Mouse (Mus musculus) intestine, embryonic 14.5 days (tissue): ENCODE data around the gene Tnpo3. TPM values are rescaled to one million over a fixed set of nuclear protein-coding genes. Genes with fewer than 3 reads are reported as not detected.

Experiments used
- ATAC-seq: fragments of 200-750 bp; cut with Nextera tagmentation; replicated peaks from 2 replicates; pipeline ENCODE4 v1.8.0; 2017; ENCODE audit warnings: low read depth, moderate number of reproducible peaks, moderate TSS enrichment, moderate library complexity; ENCODE audit not compliant: low FRiP score, low TSS enrichment
- DNase-seq: peaks from one replicate; pipeline ENCODE4 v3.0.0-alpha.2; 2018; ENCODE audit warnings: low spot score
- H3K27ac ChIP-seq: fragments of 300-500 bp; sonication (generic); 2 replicates; pipeline ENCODE4 v1.5.1; 2014; ENCODE audit warnings: low read depth, mild to moderate bottlenecking, control low read depth
- H3K27me3 ChIP-seq: fragments of 300-500 bp; sonication (generic); replicated peaks from 2 replicates; pipeline ENCODE4 v1.6.1; 2014; ENCODE audit warnings: low read length, control low read depth; ENCODE audit not compliant: control insufficient read depth, insufficient read depth
- H3K36me3 ChIP-seq: fragments of 300-500 bp; sonication (generic); 2 replicates; pipeline ENCODE4 v1.6.1; 2014; ENCODE audit warnings: low read length, control low read depth; ENCODE audit not compliant: control insufficient read depth, insufficient read depth
- H3K4me1 ChIP-seq: fragments of 300-500 bp; sonication (generic); replicated peaks from 2 replicates; pipeline ENCODE4 v1.6.1; 2014; ENCODE audit warnings: low read length, control low read depth, mixed read lengths; ENCODE audit not compliant: control insufficient read depth, insufficient read depth
- H3K4me2 ChIP-seq: fragments of 300-500 bp; sonication (generic); 2 replicates; pipeline ENCODE4 v1.6.1; 2014; ENCODE audit warnings: low read length
- H3K4me3 ChIP-seq: fragments of 300-500 bp; sonication (generic); 2 replicates; pipeline ENCODE4 v1.5.1; 2014; ENCODE audit warnings: low read depth, low read length, control low read depth, mixed read lengths
- H3K9ac ChIP-seq: fragments of 300-500 bp; sonication (generic); 2 replicates; pipeline ENCODE4 v1.6.1; 2014; ENCODE audit warnings: mild to moderate bottlenecking, low read length
- H3K9me3 ChIP-seq: fragments of 300-500 bp; sonication (generic); 2 replicates; pipeline ENCODE4 v1.6.1; 2016; ENCODE audit warnings: low read length, control low read depth; ENCODE audit not compliant: control insufficient read depth
- WGBS: fragments of 180-500 bp; shearing (Covaris S2); extraction: QIAGEN DNeasy Blood & Tissue Kit; methylation state at CpG from one replicate; pipeline ENCODE4 v1.1.7; 2014; 5-methylcytosine and 5-hydroxymethylcytosine counted together
- polyA plus RNA-seq: library from polyadenylated mRNA; unstranded; fragments of >200 nt; fragmentation: Nextera tagmentation; extraction: Ambion mirVana; gene quantifications from 2 replicates; pipeline ENCODE4 v1.2.1, GENCODE M21; 2014

Gene Tnpo3
- polyA plus RNA-seq, 1 experiment from 2014 or later: 91.2 TPM

DNA sequence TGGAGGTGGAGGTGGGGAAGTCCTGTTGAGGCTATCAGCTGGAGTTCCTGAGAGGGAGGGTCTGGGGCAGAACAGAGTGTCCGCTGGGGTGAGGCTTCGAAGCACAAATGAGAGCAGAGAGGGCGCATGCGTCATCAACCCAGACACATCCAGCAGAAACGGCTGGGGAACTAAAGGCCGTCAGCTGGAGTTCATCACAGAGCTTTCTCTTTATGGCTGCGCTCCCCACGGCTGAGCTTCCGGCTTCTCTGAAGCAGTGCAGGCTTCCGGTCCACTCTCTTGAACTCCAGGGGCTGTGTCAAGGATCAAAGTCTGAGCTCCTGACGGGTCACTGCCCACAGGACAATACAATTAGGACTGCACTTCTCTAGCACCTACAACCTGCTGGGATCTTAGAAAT, 96.4 kb downstream of the Tnpo3 start:
- no peak overlapping the region for H3K4me3 ChIP-seq
- no peaks in the 10 kb centered on the region for H3K36me3 ChIP-seq
- WGBS: under 1% methylated on average over 11 of the region's 11 CpGs
- H3K4me1 ChIP-seq: peaks cover 27% of the 10 kb centered on the region
- no peaks in the 10 kb centered on the region for H3K9me3 ChIP-seq
- DNase-seq: peak; percentile 78
- H3K27ac ChIP-seq: peak overlapping the region; percentile 84
- H3K4me2 ChIP-seq: peak overlapping the region; percentile 45
- ATAC-seq: peak; percentile 80
- no peaks in the 10 kb centered on the region for H3K27me3 ChIP-seq
- H3K9ac ChIP-seq: 0 out of 2 replicates have a peak overlapping the region, but pooled peaks have one; percentile 20

DNA sequence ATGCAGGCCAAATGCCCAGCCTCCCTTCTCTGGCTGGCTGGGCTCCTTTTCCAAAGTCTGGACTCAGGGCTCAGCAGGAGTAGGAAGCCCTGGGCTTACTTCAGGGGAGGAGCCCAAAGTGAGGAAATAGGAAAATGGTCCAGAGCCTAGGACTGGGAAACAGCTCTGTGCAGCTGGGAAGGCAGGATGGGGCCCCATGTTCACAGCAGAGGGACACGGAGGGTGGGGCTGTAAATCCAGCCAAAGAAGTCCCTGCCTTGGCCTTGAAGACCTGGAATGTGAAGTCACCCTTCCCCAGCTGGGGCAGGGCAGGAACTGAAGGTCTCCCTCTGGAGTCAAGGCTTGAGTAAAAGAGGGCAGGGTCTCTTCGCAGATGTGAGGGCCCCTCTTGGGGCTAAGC, 100.6 kb downstream of the Tnpo3 start:
- Histone ChIP-seq H3K9ac (no peak overlapping the region), H3K27me3 (no peaks in the 10 kb centered on the region), H3K36me3 (peaks cover 5% of the 10 kb centered on the region), H3K4me3 (no peak overlapping the region), H3K9me3 (no peaks in the 10 kb centered on the region), H3K4me1 (peaks cover 27% of the 10 kb centered on the region), H3K27ac (peak overlapping the region; percentile 60), H3K4me2 (no peak overlapping the region)
- WGBS: 31% methylated on average over 2 of the region's 2 CpGs
- ATAC-seq: 0 out of 2 replicates have a peak, but pooled peaks have one; percentile 9
- DNase-seq: no peak

DNA sequence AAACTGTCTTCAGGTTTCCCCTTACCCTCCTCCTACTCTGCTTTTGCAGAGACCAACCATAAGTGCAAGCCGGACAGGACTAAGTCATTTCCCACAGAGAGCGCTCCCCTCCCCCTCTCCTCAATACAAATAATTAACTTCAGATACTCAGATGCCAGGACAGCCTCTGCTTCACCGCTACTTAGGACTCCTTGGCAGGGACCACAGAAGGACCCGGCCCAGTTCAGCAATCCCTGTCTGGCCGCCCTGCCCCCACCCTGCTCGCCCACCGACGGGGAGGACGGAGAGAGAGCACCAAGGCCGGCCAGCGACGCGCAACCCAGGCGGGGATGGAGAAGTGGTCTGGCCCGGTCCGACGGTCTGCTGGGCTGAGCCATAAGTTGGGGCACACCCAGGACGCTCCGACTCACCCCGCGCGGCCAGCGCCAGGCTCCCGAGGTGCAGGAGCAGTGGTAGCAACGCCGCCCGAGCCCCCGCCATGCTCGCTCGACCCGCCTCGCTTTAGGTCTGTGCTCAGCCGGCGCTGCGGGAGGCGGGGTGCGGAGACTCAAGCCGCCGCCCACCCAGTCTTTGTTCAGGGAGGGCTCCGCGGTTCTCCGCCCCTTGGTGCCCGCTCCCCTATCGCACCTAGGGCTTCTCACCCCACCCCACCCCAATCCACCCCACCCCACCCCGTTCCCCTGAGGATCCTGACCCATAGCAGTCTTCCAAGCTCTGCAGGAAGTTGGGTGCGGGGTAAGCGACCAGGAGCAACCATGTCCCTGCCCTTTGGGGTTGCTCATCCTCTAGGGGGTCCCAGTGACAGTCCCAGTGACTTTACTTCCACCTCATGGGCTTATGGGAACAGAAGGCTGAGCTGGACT, 102.0 kb downstream of the Tnpo3 start, which contains the start of gene Kcp:
Kcp (minus strand) TSS at position 506 of the 863 bp plus-strand sequence.
- H3K4me3 ChIP-seq: peak within 1 kb of the TSS; percentile 57
- H3K4me2 ChIP-seq: peak within 1 kb of the TSS; percentile 68
- no peaks in the 10 kb centered on the region for H3K9me3 ChIP-seq
- peak within 1 kb of the TSS; percentile 58 for H3K9ac ChIP-seq
- peaks cover 13% of the 10 kb centered on the region for H3K36me3 ChIP-seq
- peak within 1 kb of the TSS; percentile 60 for H3K27ac ChIP-seq
- H3K27me3 ChIP-seq: no peaks in the 10 kb centered on the region
- 1% methylated on average over 47 of the region's 47 CpGs for WGBS
- peaks cover 18% of the 10 kb centered on the region for H3K4me1 ChIP-seq
- peak; percentile 80 for DNase-seq
- peak; percentile 70 for ATAC-seq

DNA sequence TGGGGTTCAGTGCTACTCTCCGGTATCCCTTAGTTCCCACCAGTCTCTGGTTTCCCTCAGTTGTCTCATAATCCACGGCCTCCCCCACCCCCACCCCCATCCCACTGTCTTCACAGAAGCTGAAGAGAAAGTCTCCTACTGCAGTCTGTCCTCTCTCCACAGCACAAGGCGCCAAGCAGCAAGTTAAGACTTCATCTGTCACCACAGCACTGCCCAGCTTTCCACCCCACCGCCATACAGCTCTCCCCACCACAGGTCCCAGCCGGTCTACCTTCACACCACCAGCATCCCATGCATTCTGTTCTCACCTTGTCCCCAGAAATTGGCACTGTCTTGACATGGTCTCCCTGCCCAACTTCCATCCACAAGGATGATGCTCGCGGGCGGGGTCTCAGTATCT, 102.9 kb downstream of the Tnpo3 start:
- H3K27ac ChIP-seq: no peak overlapping the region
- DNase-seq (no peak), ATAC-seq (no peak)
- 21% methylated on average over 8 of the region's 8 CpGs for WGBS
- peaks cover 17% of the 10 kb centered on the region for H3K36me3 ChIP-seq
- H3K9ac ChIP-seq: peak overlapping the region; percentile 58
- H3K27me3 ChIP-seq: no peaks in the 10 kb centered on the region
- H3K4me3 ChIP-seq: peak overlapping the region; percentile 57
- peaks cover 17% of the 10 kb centered on the region for H3K4me1 ChIP-seq
- H3K9me3 ChIP-seq: no peaks in the 10 kb centered on the region
- peak overlapping the region; percentile 68 for H3K4me2 ChIP-seq

DNA sequence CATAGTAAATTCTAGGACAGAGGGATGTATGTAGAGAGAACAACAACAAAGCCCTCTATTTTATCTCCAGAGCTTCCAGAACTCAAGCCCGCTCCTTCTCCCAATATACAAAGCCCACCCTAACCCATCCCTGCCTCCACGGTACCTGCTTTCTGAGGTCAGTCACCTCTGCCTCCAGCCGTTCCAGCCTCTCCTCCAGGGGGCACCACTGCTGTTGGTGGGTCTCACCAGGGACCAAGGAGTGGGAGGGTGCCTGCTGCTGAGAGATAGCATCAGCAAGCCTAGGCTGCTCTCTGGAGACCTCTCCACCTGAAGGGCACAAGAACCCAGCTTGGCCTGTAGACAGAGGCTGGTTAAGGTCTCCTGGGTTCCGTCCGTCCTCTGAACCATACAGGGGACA, 104.2 kb downstream of the Tnpo3 start:
- H3K27me3 ChIP-seq: no peaks in the 10 kb centered on the region
- H3K4me3 ChIP-seq: no peak overlapping the region
- H3K27ac ChIP-seq: no peak overlapping the region
- ATAC-seq (no peak), DNase-seq (no peak)
- WGBS: 89% methylated on average over 5 of the region's 5 CpGs
- peaks cover 20% of the 10 kb centered on the region for H3K36me3 ChIP-seq
- no peak overlapping the region for H3K9ac ChIP-seq
- H3K9me3 ChIP-seq: no peaks in the 10 kb centered on the region
- peaks cover 17% of the 10 kb centered on the region for H3K4me1 ChIP-seq
- no peak overlapping the region for H3K4me2 ChIP-seq

DNA sequence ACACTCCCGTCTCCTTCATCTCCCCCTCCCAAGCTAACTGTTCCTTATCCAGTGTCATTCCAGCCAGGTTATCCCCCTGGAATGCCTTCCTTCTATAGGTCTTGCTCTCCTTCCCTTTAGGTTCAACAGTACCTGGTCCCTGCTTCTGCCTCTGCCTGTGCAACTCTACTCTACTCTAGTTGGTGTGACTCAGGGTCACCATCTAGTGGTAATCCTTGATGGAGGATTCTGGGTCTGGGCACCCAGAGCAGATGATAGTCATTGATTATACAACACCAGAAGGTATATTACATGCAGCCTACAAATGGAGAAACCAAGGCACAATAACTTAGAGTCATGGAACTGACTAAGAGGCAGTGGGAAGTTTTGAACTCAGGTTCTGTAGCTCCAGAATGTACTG, 108.1 kb downstream of the Tnpo3 start:
- no peaks in the 10 kb centered on the region for H3K9me3 ChIP-seq
- 96% methylated on average over 1 of the region's 1 CpGs for WGBS
- H3K36me3 ChIP-seq: peaks cover 43% of the 10 kb centered on the region
- no peak overlapping the region for H3K4me3 ChIP-seq
- peaks cover 3% of the 10 kb centered on the region; the same call in 1 of the 2 replicates for H3K4me1 ChIP-seq
- no peak overlapping the region for H3K9ac ChIP-seq
- no peak for DNase-seq
- no peaks in the 10 kb centered on the region for H3K27me3 ChIP-seq
- H3K27ac ChIP-seq: no peak overlapping the region
- no peak for ATAC-seq
- H3K4me2 ChIP-seq: no peak overlapping the region

DNA sequence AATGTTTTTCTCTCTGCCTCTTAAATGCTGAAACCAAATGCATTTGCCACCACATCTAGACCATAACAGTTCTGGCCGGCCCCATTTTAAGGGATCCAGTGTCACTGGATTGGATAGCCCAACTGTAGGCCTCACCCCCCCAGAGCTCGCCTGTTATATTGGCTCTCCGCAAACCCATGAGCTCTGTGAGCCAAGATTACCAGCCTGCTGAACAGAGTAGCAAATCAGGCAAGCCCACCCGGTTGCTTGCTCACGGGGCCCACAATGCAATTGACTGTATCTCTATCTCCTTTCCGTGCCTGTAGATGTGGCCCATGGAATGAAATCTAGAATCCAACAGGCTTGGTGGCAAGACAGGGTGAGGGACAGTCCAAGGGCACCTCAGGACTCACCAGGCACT, 108.9 kb downstream of the Tnpo3 start:
- Histone ChIP-seq H3K4me1 (peaks cover 1% of the 10 kb centered on the region; the same call in 1 of the 2 replicates), H3K36me3 (peaks cover 43% of the 10 kb centered on the region), H3K9ac (no peak overlapping the region), H3K4me3 (no peak overlapping the region), H3K4me2 (no peak overlapping the region), H3K9me3 (no peaks in the 10 kb centered on the region), H3K27ac (no peak overlapping the region), H3K27me3 (no peaks in the 10 kb centered on the region)
- DNase-seq (no peak), ATAC-seq (no peak)
- WGBS: 94% methylated on average over 6 of the region's 6 CpGs

DNA sequence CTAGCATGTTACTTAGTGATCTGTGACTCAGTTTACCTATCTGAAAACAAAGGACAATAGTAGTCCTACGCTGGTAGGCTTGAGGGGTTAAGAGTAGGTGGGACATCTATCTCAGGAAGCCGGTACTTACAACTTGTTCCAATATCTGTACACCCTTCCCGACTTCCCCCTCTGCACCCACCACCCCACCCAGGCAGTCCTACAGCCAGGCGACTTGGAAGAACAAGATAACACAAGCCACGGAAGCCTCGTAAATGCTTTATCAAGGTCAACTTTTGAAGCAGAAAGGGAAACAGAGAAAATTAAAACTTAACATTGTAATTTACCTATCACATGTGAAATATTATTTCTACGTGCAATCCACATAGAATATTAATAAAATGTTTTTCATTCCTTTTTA, 109.5 kb downstream of the Tnpo3 start:
- Histone ChIP-seq H3K36me3 (peaks cover 43% of the 10 kb centered on the region), H3K9ac (no peak overlapping the region), H3K4me2 (no peak overlapping the region), H3K4me1 (no peaks in the 10 kb centered on the region; the same call in 1 of the 2 replicates), H3K27me3 (no peaks in the 10 kb centered on the region), H3K4me3 (no peak overlapping the region), H3K9me3 (no peaks in the 10 kb centered on the region), H3K27ac (no peak overlapping the region)
- 85% methylated on average over 7 of the region's 7 CpGs for WGBS
- ATAC-seq (no peak), DNase-seq (no peak)

DNA sequence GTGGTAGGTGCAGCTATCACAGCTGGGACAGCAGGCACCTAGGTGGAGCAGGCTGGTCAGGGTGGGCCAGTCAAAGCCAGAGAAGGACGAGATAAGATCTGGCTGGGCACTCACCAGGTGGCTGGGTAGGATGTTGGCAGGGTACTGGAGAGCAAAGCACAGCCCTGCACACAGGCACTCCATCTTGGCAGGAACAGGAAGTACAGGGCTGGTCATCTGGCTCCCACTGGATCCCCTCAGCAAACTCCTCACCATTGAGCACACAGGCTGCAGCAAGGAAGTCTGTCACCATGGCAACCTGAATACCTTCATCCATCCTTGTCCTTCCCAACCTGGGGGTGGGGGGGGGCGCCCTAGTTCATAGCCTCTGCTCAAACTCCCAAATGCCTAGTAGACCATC, 111.9 kb downstream of the Tnpo3 start:
- Histone ChIP-seq H3K4me1 (no peaks in the 10 kb centered on the region), H3K27me3 (no peaks in the 10 kb centered on the region), H3K4me2 (no peak overlapping the region), H3K9ac (no peak overlapping the region), H3K4me3 (no peak overlapping the region), H3K36me3 (peaks cover 39% of the 10 kb centered on the region), H3K27ac (no peak overlapping the region), H3K9me3 (no peaks in the 10 kb centered on the region)
- no peak for DNase-seq
- ATAC-seq: no peak
- 36% methylated on average over 2 of the region's 2 CpGs for WGBS
